Mouse (Mus musculus): ENCODE measurements around the gene Vgll4. TPM values are rescaled to one million over a fixed set of nuclear protein-coding genes. Genes with fewer than 3 reads are reported as not detected.
"Not testable (repeated sequence)": the region's sequence is repeated elsewhere in the genome, so short reads cannot be mapped to it uniquely, and the experiment has no call there.

Vgll4 gene
- total and polyA plus RNA-seq, 3 experiments: 34.6 to 73.7 (median 37.3) TPM

GRCm38 (mm10) chr6:114891272-114891671 lies 78.5 kb downstream of the Vgll4 start:
- no peak overlapping the region for H3K9ac ChIP-seq (ENCODE audit: insufficient read depth, low read depth)
- dilution Hi-C loops (cut with MboI; ENCODE audit: extremely low pct_ligation_motif_present, extremely low pct_unique_long_range_greater_than_20kb, low sequenced_read_pairs) (no loop called here), in situ Hi-C loops (cut with MboI; ENCODE audit: low pct_ligation_motif_present, low pct_unique_long_range_greater_than_20kb, low sequenced_read_pairs) (no loop called here)
- H3K4me1 ChIP-seq (ENCODE audit: control insufficient read depth in 1 of 2, insufficient read depth in 2 of 2): peaks cover 63 to 90% of the 10 kb centered on the region in 2 experiments
- no peaks in the 10 kb centered on the region for H3K27me3 ChIP-seq (replicated peaks)
- no peak for DNase-seq (ENCODE audit: extremely low read depth)
- no peak overlapping the region for H3K27ac ChIP-seq (ENCODE audit: insufficient read depth, low read depth)
- no peak overlapping the region for H3K4me2 ChIP-seq (ENCODE audit: insufficient read depth, low read depth, poor library complexity, severe bottlenecking)
- peaks cover 17 to 46% of the 10 kb centered on the region in 2 experiments for H3K36me3 ChIP-seq (replicated peaks in 1 of 2; ENCODE audit: control insufficient read depth in 1 of 2, insufficient read depth in 1 of 2, low read length in 1 of 2)
- peaks cover 71% of the 10 kb centered on the region for H3K79me2 ChIP-seq (replicated peaks; ENCODE audit: control insufficient read depth, extremely low read depth, insufficient read depth, poor library complexity, severe bottlenecking)
- no peak for TF ChIP-seq SIN3A (IDR thresholded peaks at IDR 0.05; ENCODE audit: low read length)
- H3K4me3 ChIP-seq (replicated peaks in 1 of 3; ENCODE audit: low read depth in 2 of 3, low read length in 2 of 3, poor library complexity in 1 of 3): no peak overlapping the region
- peaks cover 6% of the 10 kb centered on the region for H3K9me3 ChIP-seq (replicated peaks; ENCODE audit: low read length)

- Histone ChIP-seq H3K4me1 (ENCODE audit: control insufficient read depth in 1 of 2, insufficient read depth in 2 of 2) (peaks cover 71 to 94% of the 10 kb centered on the region in 2 experiments), H3K9me3 (replicated peaks; ENCODE audit: low read length) (peaks cover 3% of the 10 kb centered on the region), H3K79me2 (replicated peaks; ENCODE audit: control insufficient read depth, extremely low read depth, insufficient read depth, poor library complexity, severe bottlenecking) (peaks cover 65% of the 10 kb centered on the region), H3K36me3 (replicated peaks in 1 of 2; ENCODE audit: control insufficient read depth in 1 of 2, insufficient read depth in 1 of 2, low read length in 1 of 2) (peaks cover 17 to 45% of the 10 kb centered on the region in 2 experiments), H3K4me3 (replicated peaks in 1 of 3; ENCODE audit: low read depth in 2 of 3, low read length in 2 of 3, poor library complexity in 1 of 3) (no peak overlapping the region), H3K9ac (ENCODE audit: insufficient read depth, low read depth) (no peak overlapping the region), H3K4me2 (ENCODE audit: insufficient read depth, low read depth, poor library complexity, severe bottlenecking) (no peak overlapping the region), H3K27me3 (replicated peaks) (no peaks in the 10 kb centered on the region), H3K27ac (ENCODE audit: insufficient read depth, low read depth) (no peak overlapping the region)
- DNase-seq (ENCODE audit: extremely low read depth): no peak
- in situ Hi-C loops (cut with MboI; ENCODE audit: low pct_ligation_motif_present, low pct_unique_long_range_greater_than_20kb, low sequenced_read_pairs) (no loop called here), dilution Hi-C loops (cut with MboI; ENCODE audit: extremely low pct_ligation_motif_present, extremely low pct_unique_long_range_greater_than_20kb, low sequenced_read_pairs) (no loop called here)
- TF ChIP-seq RCOR1 (conservative IDR thresholded peaks at IDR 0.05; ENCODE audit: low read depth, low read length) (no peak), UBTF (IDR thresholded peaks at IDR 0.05; ENCODE audit: low read depth, low read length) (no peak)
These were observed 79.2 kb downstream of the Vgll4 start for GRCm38 (mm10) chr6:114890411-114891115.

- H3K27ac ChIP-seq (ENCODE audit: insufficient read depth, low read depth); H3K9me3 ChIP-seq (replicated peaks; ENCODE audit: low read length); H3K4me2 ChIP-seq (ENCODE audit: insufficient read depth, low read depth, poor library complexity, severe bottlenecking); H3K27me3 ChIP-seq (replicated peaks); in situ Hi-C loops (cut with MboI; ENCODE audit: low pct_ligation_motif_present, low pct_unique_long_range_greater_than_20kb, low sequenced_read_pairs); DNase-seq (ENCODE audit: extremely low read depth); H3K9ac ChIP-seq (ENCODE audit: insufficient read depth, low read depth); H3K4me3 ChIP-seq (replicated peaks in 1 of 3; ENCODE audit: low read depth in 2 of 3, low read length in 2 of 3, poor library complexity in 1 of 3); dilution Hi-C loops (cut with MboI; ENCODE audit: extremely low pct_ligation_motif_present, extremely low pct_unique_long_range_greater_than_20kb, low sequenced_read_pairs): not testable (repeated sequence)
- H3K4me1 ChIP-seq (ENCODE audit: control insufficient read depth in 1 of 2, insufficient read depth in 2 of 2): peaks cover 68 to 94% of the 10 kb centered on the region in 2 experiments
- H3K36me3 ChIP-seq (replicated peaks in 1 of 2; ENCODE audit: control insufficient read depth in 1 of 2, insufficient read depth in 1 of 2, low read length in 1 of 2): peaks cover 20 to 44% of the 10 kb centered on the region in 2 experiments
- peaks cover 66% of the 10 kb centered on the region for H3K79me2 ChIP-seq (replicated peaks; ENCODE audit: control insufficient read depth, extremely low read depth, insufficient read depth, poor library complexity, severe bottlenecking)
These were observed 79.8 kb downstream of the Vgll4 start for GRCm38 (mm10) chr6:114889971-114890370.

- Histone ChIP-seq H3K4me2 (ENCODE audit: insufficient read depth, low read depth, poor library complexity, severe bottlenecking) (no peak overlapping the region), H3K27me3 (replicated peaks) (no peaks in the 10 kb centered on the region), H3K9ac (ENCODE audit: insufficient read depth, low read depth) (no peak overlapping the region), H3K36me3 (replicated peaks in 1 of 2; ENCODE audit: control insufficient read depth in 1 of 2, insufficient read depth in 1 of 2, low read length in 1 of 2) (peaks cover 20 to 54% of the 10 kb centered on the region in 2 experiments), H3K4me3 (replicated peaks in 1 of 3; ENCODE audit: low read depth in 2 of 3, low read length in 2 of 3, poor library complexity in 1 of 3) (no peak overlapping the region), H3K27ac (ENCODE audit: insufficient read depth, low read depth) (no peak overlapping the region), H3K4me1 (ENCODE audit: control insufficient read depth in 1 of 2, insufficient read depth in 2 of 2) (peaks cover 60 to 94% of the 10 kb centered on the region in 2 experiments), H3K9me3 (replicated peaks; ENCODE audit: low read length) (no peaks in the 10 kb centered on the region), H3K79me2 (replicated peaks; ENCODE audit: control insufficient read depth, extremely low read depth, insufficient read depth, poor library complexity, severe bottlenecking) (peaks cover 69% of the 10 kb centered on the region)
- no peak for DNase-seq (ENCODE audit: extremely low read depth)
- in situ Hi-C loops (cut with MboI; ENCODE audit: low pct_ligation_motif_present, low pct_unique_long_range_greater_than_20kb, low sequenced_read_pairs): no loop called here
- TF ChIP-seq ZC3H11A (IDR thresholded peaks at IDR 0.05; ENCODE audit: low read depth, low read length) (no peak), JUN (IDR thresholded peaks at IDR 0.05; ENCODE audit: insufficient read depth, low read depth, low read length) (no peak), MEF2A (IDR thresholded peaks at IDR 0.05; ENCODE audit: borderline replicate concordance, low read depth, low read length) (no peak), RCOR1 (conservative IDR thresholded peaks at IDR 0.05; ENCODE audit: low read depth, low read length) (no peak), CHD1 (IDR thresholded peaks at IDR 0.05; ENCODE audit: low read depth, low read length) (no peak), PAX5 (IDR thresholded peaks at IDR 0.05; ENCODE audit: low read length) (no peak), SIN3A (IDR thresholded peaks at IDR 0.05; ENCODE audit: low read length) (no peak), JUND (conservative IDR thresholded peaks at IDR 0.05; ENCODE audit: low read depth, low read length) (no peak), TCF12 (IDR thresholded peaks at IDR 0.05; ENCODE audit: low read depth, low read length) (no peak), ZKSCAN1 (IDR thresholded peaks at IDR 0.05; ENCODE audit: borderline replicate concordance, low read depth, low read length) (no peak)
- dilution Hi-C loops (cut with MboI; ENCODE audit: extremely low pct_ligation_motif_present, extremely low pct_unique_long_range_greater_than_20kb, low sequenced_read_pairs): no loop called here
These were observed 80.9 kb downstream of the Vgll4 start for GRCm38 (mm10) chr6:114888922-114889321.

All from CH12.LX (cell line).